Mouse (Mus musculus) stomach, embryonic 14.5 days (tissue): ENCODE measurements at regions not wholly inside any gene's neighbourhood (a gene's known extent, or its start where the extent isn't known, plus 50 kb on each side); places are given as distances from the start of the nearest gene placed in this dataset.
"Not testable (repeated sequence)": the region's sequence is repeated elsewhere in the genome, so short reads cannot be mapped to it uniquely, and the experiment has no call there.

Experiments
- ATAC-seq: fragments of 200-750 bp; cut with Nextera tagmentation; 2 replicates; pipeline ENCODE4 v1.8.0; 2017; ENCODE audit warnings: low read depth, moderate TSS enrichment; ENCODE audit not compliant: insufficient number of reproducible peaks, insufficient read depth, low FRiP score
- H3K27ac ChIP-seq: fragments of 300-500 bp; sonication (generic); 2 replicates; pipeline ENCODE4 v1.5.1; 2014; ENCODE audit warnings: mild to moderate bottlenecking, low read length, moderate library complexity, mixed read lengths
- H3K27me3 ChIP-seq: fragments of 300-500 bp; sonication (generic); 2 replicates; pipeline ENCODE4 v1.6.1; 2014; ENCODE audit warnings: low read length, control low read depth, mixed read lengths; ENCODE audit not compliant: control insufficient read depth, insufficient read depth
- H3K36me3 ChIP-seq: fragments of 300-500 bp; sonication (generic); 2 replicates; pipeline ENCODE4 v1.6.1; 2014; ENCODE audit warnings: mild to moderate bottlenecking, control low read depth, low read length, moderate library complexity, mixed read lengths; ENCODE audit not compliant: control insufficient read depth, insufficient read depth
- H3K4me1 ChIP-seq: fragments of 300-500 bp; sonication (generic); 2 replicates; pipeline ENCODE4 v1.6.1; 2014; ENCODE audit warnings: low read length, control low read depth, mixed read lengths; ENCODE audit not compliant: control insufficient read depth, insufficient read depth
- H3K4me2 ChIP-seq: fragments of 300-500 bp; sonication (generic); replicated peaks from 2 replicates; pipeline ENCODE4 v1.6.1; 2014; ENCODE audit warnings: low read depth, low read length, control low read depth
- H3K4me3 ChIP-seq: fragments of 300-500 bp; sonication (generic); 2 replicates; pipeline ENCODE4 v1.5.1; 2014; ENCODE audit warnings: low read depth, low read length, control low read depth
- H3K9ac ChIP-seq: fragments of 300-500 bp; sonication (generic); replicated peaks from 2 replicates; pipeline ENCODE4 v1.6.1; 2014; ENCODE audit warnings: low read depth, mild to moderate bottlenecking, control low read depth, low read length, moderate library complexity, mixed read lengths
- H3K9me3 ChIP-seq: fragments of 300-500 bp; sonication (generic); 2 replicates; pipeline ENCODE4 v1.6.1; 2016; ENCODE audit warnings: low read depth, low read length, control low read depth; ENCODE audit not compliant: control insufficient read depth
- WGBS: fragments of 180-500 bp; shearing (Covaris S2); extraction: QIAGEN DNeasy Blood & Tissue Kit; methylation state at CpG from one replicate; pipeline ENCODE4 v1.1.7; 2014; 5-methylcytosine and 5-hydroxymethylcytosine counted together

DNA sequence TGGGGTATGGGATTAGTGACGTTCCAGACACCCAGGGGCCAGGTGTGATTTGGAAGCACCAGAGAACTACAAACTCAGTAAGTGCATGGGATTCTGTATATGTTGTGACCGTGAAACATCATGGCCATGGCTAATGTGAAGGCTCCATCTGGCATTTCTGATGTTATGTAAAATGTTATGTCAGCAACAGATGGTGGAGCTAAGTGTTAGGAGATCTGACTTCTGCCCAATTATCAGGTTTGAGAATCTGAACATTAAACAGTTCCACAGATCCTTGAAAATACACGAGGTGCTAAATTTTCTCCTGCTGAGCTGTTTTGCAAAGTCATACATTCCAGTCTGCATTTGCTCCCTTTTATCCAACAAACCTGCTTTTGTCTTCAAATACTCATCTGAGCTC is 223.6 kb upstream of the Egfl6 start:
- 53% methylated on average over 3 of the region's 3 CpGs for WGBS
- ATAC-seq, result no peak
- no peak overlapping the region for H3K27ac ChIP-seq
- H3K4me2 ChIP-seq, result no peak overlapping the region
- H3K4me1 ChIP-seq, result no peaks in the 10 kb centered on the region
- no peak overlapping the region for H3K4me3 ChIP-seq
- H3K9me3 ChIP-seq, result no peaks in the 10 kb centered on the region
- no peaks in the 10 kb centered on the region for H3K36me3 ChIP-seq
- H3K9ac ChIP-seq, result no peak overlapping the region
- H3K27me3 ChIP-seq, result no peaks in the 10 kb centered on the region

DNA sequence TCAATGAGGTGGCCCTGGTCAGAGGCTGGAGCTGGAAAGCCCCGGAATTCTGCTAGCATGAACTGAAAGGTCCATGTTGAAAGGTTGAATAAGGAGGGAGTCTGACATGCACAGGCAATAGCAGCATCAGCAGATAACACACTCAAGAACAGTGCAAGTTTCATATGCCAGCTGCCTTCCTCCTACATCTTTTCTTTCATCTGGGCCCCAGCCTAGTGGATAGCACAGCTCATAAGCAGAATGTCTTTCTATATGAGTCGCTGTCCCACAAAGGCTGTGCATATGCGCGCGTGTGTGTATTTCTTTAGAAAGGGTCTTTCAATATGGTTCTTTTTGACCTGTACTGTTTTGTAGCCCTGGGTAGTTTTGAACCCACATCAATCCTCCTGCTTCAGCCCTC is 222.7 kb upstream of the Egfl6 start:
- Histone ChIP-seq H3K9me3 (no peaks in the 10 kb centered on the region), H3K36me3 (no peaks in the 10 kb centered on the region), H3K4me2 (no peak overlapping the region), H3K4me1 (no peaks in the 10 kb centered on the region), H3K9ac (no peak overlapping the region), H3K27me3 (no peaks in the 10 kb centered on the region), H3K4me3 (no peak overlapping the region), H3K27ac (no peak overlapping the region)
- ATAC-seq, result no peak
- 83% methylated on average over 5 of the region's 5 CpGs for WGBS

DNA sequence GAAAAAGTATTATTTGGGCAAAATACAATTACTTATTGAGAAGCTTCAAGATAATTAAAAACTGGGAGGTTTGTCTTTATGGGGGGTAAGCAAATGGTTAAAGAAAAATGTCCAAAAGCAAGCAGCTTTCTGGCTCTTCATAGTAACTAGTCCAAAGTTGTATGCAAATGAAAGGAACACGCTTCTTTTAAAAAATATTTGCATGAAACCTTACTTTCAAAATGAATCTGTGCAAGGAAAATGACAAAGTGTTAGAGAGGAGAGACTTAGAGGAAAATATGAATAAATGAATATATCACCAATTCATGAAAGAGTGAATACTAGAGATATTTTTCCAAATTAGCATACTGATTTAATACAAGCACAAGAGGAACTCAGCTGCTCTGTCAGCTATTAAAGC is 220.4 kb upstream of the Egfl6 start:
- Histone ChIP-seq H3K4me3 (no peak overlapping the region), H3K4me2 (no peak overlapping the region), H3K9ac (no peak overlapping the region), H3K9me3 (no peaks in the 10 kb centered on the region), H3K36me3 (no peaks in the 10 kb centered on the region), H3K4me1 (no peaks in the 10 kb centered on the region), H3K27me3 (no peaks in the 10 kb centered on the region), H3K27ac (no peak overlapping the region)
- no peak for ATAC-seq
- 78% methylated on average over 1 of the region's 1 CpGs for WGBS

DNA sequence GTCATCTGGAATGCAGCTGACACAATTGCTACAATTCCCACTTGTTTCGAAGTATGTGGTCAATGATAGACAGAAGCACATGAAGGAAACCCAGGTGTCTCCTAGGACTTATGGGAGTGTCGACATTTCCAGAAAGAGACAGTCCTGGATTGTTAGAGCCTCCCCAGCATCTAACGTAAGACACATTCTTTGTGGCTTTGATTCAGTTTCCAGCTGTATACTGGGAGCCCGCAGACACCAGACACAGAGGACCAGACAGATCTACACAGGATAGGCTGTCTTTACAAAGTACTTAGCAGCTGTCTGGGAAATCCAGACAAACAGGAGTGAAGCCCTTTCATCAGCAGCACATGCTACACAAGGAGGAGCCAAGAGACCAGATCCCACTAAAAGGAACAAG is 220.0 kb upstream of the Egfl6 start:
- no peak overlapping the region for H3K4me2 ChIP-seq
- H3K9ac ChIP-seq, result no peak overlapping the region
- H3K27me3 ChIP-seq, result no peaks in the 10 kb centered on the region
- H3K27ac ChIP-seq, result peak overlapping the region; percentile 16; the same call in 1 of the 2 replicates
- H3K4me1 ChIP-seq, result no peaks in the 10 kb centered on the region
- no peak for ATAC-seq
- no peaks in the 10 kb centered on the region for H3K9me3 ChIP-seq
- 41% methylated on average over 4 of the region's 4 CpGs for WGBS
- no peak overlapping the region for H3K4me3 ChIP-seq
- no peaks in the 10 kb centered on the region for H3K36me3 ChIP-seq

DNA sequence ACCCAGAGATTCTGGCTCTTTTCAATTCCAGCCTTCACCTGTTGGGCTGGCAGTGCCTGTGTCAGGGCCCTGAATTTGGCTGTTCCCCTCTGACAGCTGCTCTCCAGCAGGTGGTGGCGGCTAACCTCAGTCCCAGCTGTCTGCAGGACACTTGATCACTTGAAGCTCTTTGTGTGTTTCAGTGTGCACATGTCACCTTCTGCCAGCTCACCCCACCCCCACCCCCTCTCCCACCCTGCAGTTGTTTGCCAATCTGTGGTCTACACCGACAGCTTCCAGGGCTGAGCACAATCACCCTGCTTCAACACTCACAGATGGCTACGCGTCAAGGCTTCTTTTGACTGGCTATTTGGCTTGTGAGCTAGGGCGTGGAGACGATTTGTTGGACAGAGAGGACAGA is 217.7 kb upstream of the Egfl6 start:
- Histone ChIP-seq H3K4me2 (no peak overlapping the region), H3K9ac (no peak overlapping the region), H3K4me3 (no peak overlapping the region), H3K27me3 (no peaks in the 10 kb centered on the region), H3K4me1 (no peaks in the 10 kb centered on the region), H3K27ac (no peak overlapping the region), H3K36me3 (no peaks in the 10 kb centered on the region), H3K9me3 (no peaks in the 10 kb centered on the region)
- 63% methylated on average over 6 of the region's 6 CpGs for WGBS
- ATAC-seq, result peak; percentile 10; the same call in 1 of the 2 replicates

DNA sequence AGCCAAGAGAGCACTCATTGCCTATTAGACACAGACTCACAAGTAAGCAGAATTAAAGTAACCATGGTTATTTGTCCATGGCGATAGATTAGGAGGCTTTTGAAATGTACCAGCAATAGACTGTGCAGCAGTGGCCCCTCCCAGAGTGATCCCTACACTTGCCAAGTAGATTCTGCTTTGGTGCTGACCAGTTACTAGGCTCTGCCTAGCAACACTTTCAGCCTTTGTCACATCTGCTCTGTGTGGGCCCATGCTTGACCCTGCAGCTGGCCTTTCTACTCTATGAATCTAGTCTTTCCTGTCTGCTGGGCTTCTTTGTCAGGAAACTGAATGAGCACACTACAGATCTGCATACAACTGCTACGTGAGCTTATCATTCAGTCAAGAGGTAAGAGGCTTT is 215.5 kb upstream of the Egfl6 start:
- no peaks in the 10 kb centered on the region for H3K9me3 ChIP-seq
- no peak overlapping the region for H3K4me3 ChIP-seq
- no peaks in the 10 kb centered on the region for H3K27me3 ChIP-seq
- H3K36me3 ChIP-seq, result no peaks in the 10 kb centered on the region
- no peak for ATAC-seq
- no peak overlapping the region for H3K27ac ChIP-seq
- no peak overlapping the region for H3K4me2 ChIP-seq
- H3K4me1 ChIP-seq, result no peaks in the 10 kb centered on the region
- H3K9ac ChIP-seq, result no peak overlapping the region
- 73% methylated on average over 2 of the region's 2 CpGs for WGBS

DNA sequence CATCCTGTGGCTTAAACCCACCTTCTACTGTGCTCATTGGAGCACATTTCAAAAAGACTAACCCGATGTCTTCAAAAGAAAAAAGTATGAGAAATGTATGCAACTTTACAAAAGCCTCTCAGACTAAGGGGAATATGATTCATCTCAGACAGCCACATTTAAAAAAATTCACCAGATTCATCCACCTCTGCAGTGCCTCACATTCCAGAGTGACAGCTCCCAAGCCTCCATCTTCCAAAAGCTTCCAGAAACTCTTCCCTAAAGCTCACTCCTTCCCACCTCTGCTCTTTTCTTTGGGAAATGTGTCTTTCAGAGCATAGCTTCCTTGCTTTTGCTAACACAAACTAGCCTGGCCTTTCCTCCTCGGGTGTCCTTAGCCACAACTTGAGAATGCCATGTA is 210.1 kb upstream of the Egfl6 start:
- no peak overlapping the region for H3K27ac ChIP-seq
- WGBS, result 57% methylated on average over 2 of the region's 2 CpGs
- ATAC-seq, result no peak

DNA sequence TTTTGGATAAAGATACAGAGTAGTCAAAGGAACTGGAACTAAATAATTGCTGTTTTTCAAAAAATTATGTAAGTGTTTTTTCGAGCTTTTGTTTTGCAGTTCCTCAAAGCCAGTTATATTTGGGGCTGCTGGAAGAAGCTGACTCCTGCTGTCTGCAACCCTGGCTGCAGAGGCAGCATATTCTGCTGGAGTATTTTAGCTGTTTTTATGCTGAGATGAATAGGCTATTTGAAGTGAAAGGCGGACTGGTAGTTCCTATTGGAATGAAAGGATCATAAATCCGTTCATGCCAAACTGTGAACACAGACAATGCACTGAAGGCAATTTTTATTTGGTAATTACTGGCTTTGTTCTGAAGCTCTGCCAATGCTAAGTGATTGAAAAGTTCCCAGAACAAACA is 203.5 kb upstream of the Egfl6 start:
- 74% methylated on average over 3 of the region's 3 CpGs for WGBS
- no peaks in the 10 kb centered on the region for H3K9me3 ChIP-seq
- H3K4me2 ChIP-seq, result no peak overlapping the region
- H3K4me1 ChIP-seq, result no peaks in the 10 kb centered on the region
- no peaks in the 10 kb centered on the region for H3K27me3 ChIP-seq
- no peak overlapping the region for H3K27ac ChIP-seq
- H3K9ac ChIP-seq, result no peak overlapping the region
- H3K4me3 ChIP-seq, result no peak overlapping the region
- no peaks in the 10 kb centered on the region for H3K36me3 ChIP-seq
- no peak for ATAC-seq

More for the DNA sequence above, 210.1 kb upstream of the Egfl6 start:
- Histone ChIP-seq H3K4me1 (no peaks in the 10 kb centered on the region), H3K9me3 (no peaks in the 10 kb centered on the region), H3K4me3 (no peak overlapping the region), H3K27me3 (no peaks in the 10 kb centered on the region), H3K4me2 (no peak overlapping the region), H3K9ac (no peak overlapping the region), H3K36me3 (no peaks in the 10 kb centered on the region)

DNA sequence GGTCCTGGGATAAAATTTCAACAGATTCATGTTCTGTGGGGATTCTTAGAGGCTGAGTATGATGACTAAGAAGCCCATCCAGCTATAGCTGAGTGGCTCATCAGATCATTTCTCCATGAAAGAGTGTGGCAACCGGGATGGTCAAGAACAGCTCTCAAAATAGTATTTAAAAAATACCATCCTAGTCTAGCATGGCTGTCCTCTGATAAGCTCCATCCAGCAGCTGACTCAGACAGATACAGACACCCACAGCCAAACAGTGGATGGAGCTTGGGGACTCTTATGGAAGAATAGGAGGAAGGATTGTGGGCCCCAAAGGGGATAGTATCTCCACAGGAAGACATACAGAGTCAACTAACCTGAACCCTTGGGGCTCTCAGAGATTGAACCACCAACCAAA is 201.6 kb upstream of the Egfl6 start:
- H3K9ac ChIP-seq, ATAC-seq, H3K36me3 ChIP-seq, H3K4me3 ChIP-seq, H3K4me2 ChIP-seq, H3K4me1 ChIP-seq, H3K27ac ChIP-seq, H3K27me3 ChIP-seq, H3K9me3 ChIP-seq: not testable (repeated sequence)
- 95% methylated on average over 1 of the region's 1 CpGs for WGBS
